Mouse (Mus musculus) layer of hippocampus, adult 18-20 months (tissue): ENCODE measurements around the gene Rnf145. TPM values are rescaled to one million over a fixed set of nuclear protein-coding genes. Genes with fewer than 3 reads are reported as not detected.
"Not testable (repeated sequence)": the region's sequence is repeated elsewhere in the genome, so short reads cannot be mapped to it uniquely, and the experiment has no call there.

Source experiments
- DNase-seq, 2 experiments: peaks; one replicate each; pipeline ENCODE4 v3.0.0; 2022; ENCODE audit warnings: low spot score in 2 of 2
- total RNA-seq, 2 experiments: library from RNA; stranded (reverse); gene quantifications; 2 replicates each; pipeline ENCODE4 v1.2.3; 2021

The Rnf145 gene
- total RNA-seq, 2 experiments from 2014 or later, result 87.0 to 107 TPM

GRCm38 (mm10) chr11:44560396-44560795 is 41.6 kb downstream of the Rnf145 start:
- peak in 1 of 2 experiments; percentile 53 for DNase-seq

GRCm38 (mm10) chr11:44561476-44562015 is 42.8 kb downstream of the Rnf145 start:
- DNase-seq, result no peak

DNA sequence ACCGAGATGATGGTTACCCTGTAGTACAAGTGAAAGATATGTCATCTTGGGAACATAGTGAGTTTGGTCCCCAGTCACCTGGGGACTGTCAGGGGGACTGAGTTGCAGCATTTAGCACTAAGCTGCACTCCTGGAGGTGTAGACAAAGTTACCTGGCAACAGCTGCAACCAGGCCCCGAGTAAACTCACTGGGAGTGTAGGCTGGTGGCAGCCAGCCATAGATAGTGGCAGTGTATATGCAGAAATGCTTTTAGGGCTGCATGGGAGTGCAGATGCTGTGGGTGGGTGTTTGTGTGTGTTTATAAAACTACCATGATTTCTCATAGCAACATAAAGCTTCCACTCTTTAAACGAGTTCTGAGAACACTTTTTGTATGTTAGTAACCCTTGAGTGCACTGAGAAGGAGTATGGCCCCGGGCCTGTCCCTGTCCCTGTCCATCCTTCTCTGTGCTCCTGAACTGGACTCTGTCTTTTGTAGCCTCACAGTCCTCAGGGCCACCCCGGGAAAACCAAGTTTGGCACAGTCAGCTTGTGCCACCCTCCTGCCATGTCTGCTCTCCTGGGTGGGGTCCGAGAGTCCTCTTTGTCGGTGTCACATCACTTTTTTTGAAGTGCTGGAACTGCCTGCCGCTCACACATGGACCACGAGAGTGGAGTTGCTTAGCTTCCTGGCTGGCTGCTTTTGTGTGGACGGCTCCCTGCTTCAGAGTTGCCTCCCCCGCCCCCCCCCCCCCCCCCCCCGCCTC is 43.8 kb downstream of the Rnf145 start:
- DNase-seq, result peak; percentile 21 to 45

GRCm38 (mm10) chr11:44564245-44564864 is 45.6 kb downstream of the Rnf145 start:
- DNase-seq, result no peak

DNA sequence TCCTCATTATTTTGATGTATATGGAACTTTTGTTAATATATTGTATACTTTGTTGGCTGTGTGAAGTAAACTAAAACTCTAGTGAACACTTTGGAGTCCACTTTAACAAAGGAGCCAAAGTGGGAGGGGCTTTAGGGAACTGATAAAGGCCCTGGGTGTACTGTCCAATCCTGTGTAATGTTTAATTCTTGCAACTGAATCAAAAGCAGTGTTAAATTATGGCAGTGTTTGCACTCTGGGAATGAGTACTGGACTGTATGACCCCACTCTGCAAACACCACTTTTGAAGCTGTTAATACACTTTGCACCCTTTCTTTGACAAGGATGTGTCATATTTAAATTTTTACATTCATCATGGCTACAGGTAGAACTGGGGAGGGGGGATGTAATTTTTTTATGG is 46.2 kb downstream of the Rnf145 start:
- DNase-seq, result no peak

GRCm38 (mm10) chr11:44570336-44570735 is 51.6 kb downstream of the Rnf145 start:
- not testable (repeated sequence) for DNase-seq

GRCm38 (mm10) chr11:44572781-44573180 is 54.0 kb downstream of the Rnf145 start:
- no peak for DNase-seq

- no peak for DNase-seq
Observed at GRCm38 (mm10) chr11:44573396-44573795, 54.6 kb downstream of the Rnf145 start.

- DNase-seq, result no peak
Observed at GRCm38 (mm10) chr11:44574391-44574790, 55.6 kb downstream of the Rnf145 start.

- DNase-seq, result no peak
Observed at GRCm38 (mm10) chr11:44574820-44575219, 56.1 kb downstream of the Rnf145 start.

DNA sequence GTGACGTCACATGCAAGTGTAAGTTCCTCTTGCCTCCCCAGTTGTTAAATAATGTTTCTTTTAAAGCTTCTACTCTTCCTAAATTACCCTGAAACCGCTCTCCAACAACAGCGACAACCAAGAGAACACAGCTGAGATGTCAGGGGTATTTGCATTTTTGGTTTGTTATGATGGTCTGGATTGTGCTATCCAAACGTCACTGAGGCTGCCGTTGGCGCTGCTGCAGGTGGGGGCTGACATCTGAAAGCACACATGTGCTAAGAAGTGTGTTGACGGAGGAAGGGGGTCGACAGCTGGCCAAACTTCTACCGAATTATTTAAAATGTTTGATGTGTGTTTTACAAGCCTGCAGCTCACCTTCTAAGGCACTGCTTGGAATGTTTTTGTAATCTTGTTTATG is 59.1 kb downstream of the Rnf145 start:
- no peak for DNase-seq

GRCm38 (mm10) chr11:44581277-44581683 is 62.5 kb downstream of the Rnf145 start:
- peak in 1 of 2 experiments; percentile 27 for DNase-seq

DNA sequence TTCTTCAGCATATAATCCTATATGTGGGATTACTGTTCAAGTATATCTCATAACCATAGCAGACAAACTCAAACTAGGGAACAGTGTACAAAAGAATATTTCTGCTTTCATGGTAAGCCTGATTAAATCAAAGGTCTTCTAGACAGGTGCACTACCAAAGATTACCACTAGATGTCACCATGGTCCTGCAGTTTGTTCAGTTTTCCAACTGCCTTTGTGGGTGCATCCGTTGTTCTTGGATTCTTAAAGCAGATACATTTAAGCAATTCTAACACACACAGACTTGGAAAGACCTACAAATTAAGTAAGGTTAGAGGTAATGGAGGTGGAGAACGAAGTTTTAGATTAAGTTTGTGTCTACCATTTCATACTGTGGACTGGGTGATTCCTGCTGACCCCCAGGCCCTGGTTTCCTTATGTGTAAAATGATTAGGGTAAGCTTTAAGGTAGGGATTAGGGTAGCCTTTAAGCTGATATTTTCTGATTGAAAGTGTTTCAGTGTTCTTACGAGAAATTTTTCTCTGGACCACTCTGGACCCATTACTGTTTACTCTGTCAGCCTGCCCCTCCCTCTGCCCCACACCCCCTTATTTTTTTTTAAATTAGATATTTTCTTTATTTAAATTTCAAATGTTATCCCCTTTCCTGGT is 67.4 kb downstream of the Rnf145 start:
- DNase-seq, result peak; percentile 40 to 87

GRCm38 (mm10) chr11:44593016-44593415 is 74.3 kb downstream of the Rnf145 start:
- no peak for DNase-seq

GRCm38 (mm10) chr11:44594768-44595167 is 76.0 kb downstream of the Rnf145 start:
- no peak for DNase-seq

DNA sequence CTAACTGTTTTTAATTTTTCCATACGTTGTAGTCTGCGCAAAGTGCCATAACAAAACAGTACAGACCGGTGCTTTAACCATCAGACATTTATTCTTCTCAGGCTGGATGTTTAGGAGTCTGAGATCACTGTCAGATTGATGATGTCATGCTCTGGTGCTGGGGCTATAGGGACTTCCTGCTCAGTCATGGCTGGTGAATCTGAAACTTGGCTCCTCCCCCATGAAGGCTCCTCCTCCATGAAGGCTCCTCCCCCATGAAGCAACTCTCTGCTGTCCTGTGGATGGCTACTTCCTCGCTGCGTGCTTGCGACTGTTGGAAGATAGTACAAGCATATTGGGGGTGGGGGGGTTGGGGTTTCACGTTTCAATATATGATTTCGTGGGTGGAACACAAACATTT is 88.1 kb downstream of the Rnf145 start:
- DNase-seq, result no peak

- no peak for DNase-seq
Observed at GRCm38 (mm10) chr11:44608646-44609045, 89.9 kb downstream of the Rnf145 start.

GRCm38 (mm10) chr11:44610971-44611781 is 92.4 kb downstream of the Rnf145 start:
- peak; percentile 75 to 87 for DNase-seq

GRCm38 (mm10) chr11:44612156-44612555 is 93.4 kb downstream of the Rnf145 start:
- DNase-seq, result no peak

DNA sequence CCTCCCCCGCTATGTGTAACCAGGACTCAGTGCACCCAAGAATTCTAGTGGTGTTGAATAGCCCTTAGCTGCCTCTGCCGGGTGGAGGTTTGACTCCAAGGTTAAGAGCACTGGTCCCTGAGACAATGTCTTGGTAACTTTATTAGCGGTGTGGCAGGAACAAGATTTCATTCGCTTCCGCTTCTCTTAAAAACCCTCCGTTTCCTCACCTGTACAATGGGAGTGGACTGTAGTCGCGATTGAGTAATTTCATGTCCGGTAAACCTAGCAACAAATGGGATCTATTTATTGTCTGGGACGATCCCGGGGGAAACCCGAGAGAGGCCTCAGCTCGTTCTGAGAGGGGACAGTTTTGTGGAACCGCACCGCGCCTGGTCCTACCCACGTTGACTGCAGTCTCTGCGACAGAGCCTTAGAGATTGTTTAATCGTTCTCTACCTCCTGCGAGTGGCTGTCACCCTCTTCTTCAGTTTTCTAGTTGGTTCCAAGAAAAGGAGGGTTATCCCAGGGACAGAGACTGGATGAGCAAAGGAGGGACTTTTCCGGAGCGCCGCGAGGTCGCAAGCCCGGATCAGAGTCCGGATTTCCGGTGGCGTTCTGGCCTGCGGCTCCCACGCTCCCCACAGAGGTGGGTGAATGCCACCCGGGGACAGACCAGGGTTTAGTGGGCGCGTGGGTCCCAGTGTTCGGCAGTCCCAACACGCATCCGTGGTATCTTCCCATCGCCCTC is 94.1 kb downstream of the Rnf145 start:
- no peak for DNase-seq
